Mouse (Mus musculus) urinary bladder, postnatal 10 days (tissue): ENCODE results near the gene Gm15155.
"Not testable (repeated sequence)": the region's sequence is repeated elsewhere in the genome, so short reads cannot be mapped to it uniquely, and the experiment has no call there.

Experiments
- DNase-seq: peaks from one replicate; pipeline ENCODE4 v3.0.0; 2022; ENCODE audit warnings: low spot score

The Gm15155 gene

DNA sequence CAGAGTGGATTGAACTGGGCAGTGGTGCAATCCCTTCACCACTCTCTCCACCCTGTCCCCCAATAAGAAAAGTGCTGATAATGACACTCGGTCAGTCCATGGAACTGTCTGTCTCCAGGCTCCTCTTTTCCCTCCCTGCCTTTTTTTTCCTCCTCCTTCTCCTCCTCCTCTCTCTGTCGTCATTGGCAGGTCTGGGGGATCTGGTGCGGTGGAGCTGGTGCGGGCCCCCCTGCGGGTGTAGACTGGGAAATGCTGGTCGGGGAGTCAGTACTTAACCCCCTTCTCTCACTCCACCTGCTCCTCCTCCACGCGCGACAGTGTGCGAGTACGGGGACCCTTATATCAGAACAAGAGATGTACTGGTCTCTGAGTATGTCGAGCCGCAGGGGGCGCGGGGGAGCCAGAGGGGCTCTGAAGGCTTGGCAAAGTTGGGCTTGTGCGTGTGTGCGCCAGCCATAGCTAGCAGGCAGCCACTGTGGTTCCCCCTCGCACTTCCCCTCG is at the start of gene Gm15155:
Gene Gm15155 (plus strand): TSS at position 401 of the 501 bp plus-strand sequence.
- no peak for DNase-seq

- DNase-seq: no peak
Observed at GRCm38 (mm10) chrX:155579791-155580190, 44.8 kb upstream of the Gm15155 start.

DNA sequence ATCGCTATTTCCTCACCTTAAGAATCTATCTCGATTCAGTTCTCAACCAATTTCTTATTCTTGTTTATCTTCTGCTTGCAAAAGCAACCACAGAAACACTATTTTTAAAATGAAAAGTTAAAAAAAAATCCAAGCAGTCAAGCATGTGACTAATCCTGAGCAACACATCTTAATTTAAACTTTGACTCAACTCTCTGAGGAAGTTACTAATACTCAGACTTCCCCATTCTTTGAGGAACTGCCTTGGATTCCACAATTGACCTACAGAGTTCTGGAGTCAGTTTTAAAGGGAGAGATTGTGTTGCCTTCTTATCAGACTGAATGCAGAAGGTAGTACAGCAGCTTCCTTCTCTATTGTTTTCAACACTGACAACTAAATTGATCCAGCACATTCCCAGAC is 40.0 kb upstream of the Gm15155 start:
- no peak for DNase-seq

GRCm38 (mm10) chrX:155591490-155591889 is 33.1 kb upstream of the Gm15155 start:
- DNase-seq: no peak

DNA sequence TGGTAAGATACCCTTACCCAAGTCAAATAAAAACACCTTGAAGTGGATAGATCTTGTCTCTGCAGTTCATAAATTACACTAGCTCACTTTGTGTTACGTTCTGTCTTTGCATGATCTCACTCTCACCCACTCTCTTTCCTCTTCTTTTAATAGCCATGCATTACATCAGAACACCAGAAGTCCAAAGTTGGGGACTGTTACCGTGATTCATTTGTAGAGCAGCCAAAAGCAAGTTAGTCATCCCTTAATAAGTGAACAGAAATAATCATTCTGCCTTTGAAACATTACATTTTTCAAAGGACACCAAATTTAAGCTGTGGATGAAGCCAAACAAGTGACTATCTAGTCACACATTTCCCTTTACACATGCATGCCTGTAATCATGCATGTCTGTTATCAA is 32.1 kb upstream of the Gm15155 start:
- DNase-seq: no peak

- DNase-seq: no peak
Observed at GRCm38 (mm10) chrX:155594685-155595084, 29.9 kb upstream of the Gm15155 start.

GRCm38 (mm10) chrX:155596390-155596789 is 28.2 kb upstream of the Gm15155 start:
- no peak for DNase-seq

GRCm38 (mm10) chrX:155601196-155601595 is 23.3 kb upstream of the Gm15155 start:
- no peak for DNase-seq

DNA sequence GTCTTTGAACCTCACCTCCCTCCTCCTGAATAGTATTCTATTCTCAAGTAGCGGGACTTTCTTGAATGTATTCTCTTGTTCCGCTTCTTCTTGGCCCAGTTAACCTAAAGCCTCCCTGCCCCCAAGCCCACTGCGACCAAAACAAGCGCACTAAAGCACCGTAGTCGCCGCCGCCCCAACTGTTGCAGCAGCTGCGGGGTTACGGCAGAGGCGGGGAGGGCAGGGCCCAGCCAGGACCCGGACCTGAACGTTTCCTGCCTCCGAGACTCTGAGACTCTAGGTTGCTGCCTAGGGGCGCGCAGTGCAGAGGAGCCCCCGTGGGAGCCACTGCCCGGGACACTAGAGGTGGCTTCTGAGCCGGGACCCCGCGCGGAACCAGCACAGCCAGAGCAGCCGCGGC is 2.0 kb upstream of the Gm15155 start:
- no peak for DNase-seq

- no peak for DNase-seq
Observed at GRCm38 (mm10) chrX:155622961-155623599, 1.5 kb upstream of the Gm15155 start.

DNA sequence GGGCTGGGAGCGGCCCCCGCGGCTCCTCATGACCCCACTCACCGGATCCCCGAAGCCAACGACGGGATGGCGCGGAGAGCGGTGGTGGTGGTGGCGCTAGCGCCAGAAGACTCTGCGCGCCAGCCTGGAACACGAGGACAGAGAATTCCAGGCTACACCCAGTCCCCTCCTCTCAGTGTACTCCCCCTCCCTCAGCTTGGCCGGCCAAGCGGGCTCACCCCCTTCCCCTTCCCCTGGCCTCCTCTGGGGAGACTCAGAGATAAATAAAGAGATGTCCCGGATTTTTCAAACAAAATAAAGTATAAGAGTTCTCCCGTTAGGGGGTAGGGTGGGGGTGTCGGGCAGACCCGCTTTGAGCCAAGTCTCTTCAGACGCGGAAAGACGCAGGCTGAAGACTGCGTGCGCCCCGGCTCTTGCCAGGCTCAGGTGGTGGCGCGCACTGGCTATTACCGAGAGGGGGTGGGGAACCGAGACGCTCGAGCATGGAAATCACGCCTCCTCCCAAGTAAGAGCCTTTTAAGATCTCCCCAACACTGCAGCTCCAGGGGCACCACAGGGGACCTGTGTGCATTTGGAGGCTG is 750 bp upstream of the Gm15155 start, which contains the start of gene Ptchd1:
Gene Ptchd1 (minus strand): TSS at position 114 of the 581 bp plus-strand sequence.
- no peak for DNase-seq

GRCm38 (mm10) chrX:155624895-155625294 is 354 bp downstream of the Gm15155 start:
- DNase-seq: no peak

- no peak for DNase-seq
Observed at GRCm38 (mm10) chrX:155625671-155626196, 1.2 kb downstream of the Gm15155 start.

DNA sequence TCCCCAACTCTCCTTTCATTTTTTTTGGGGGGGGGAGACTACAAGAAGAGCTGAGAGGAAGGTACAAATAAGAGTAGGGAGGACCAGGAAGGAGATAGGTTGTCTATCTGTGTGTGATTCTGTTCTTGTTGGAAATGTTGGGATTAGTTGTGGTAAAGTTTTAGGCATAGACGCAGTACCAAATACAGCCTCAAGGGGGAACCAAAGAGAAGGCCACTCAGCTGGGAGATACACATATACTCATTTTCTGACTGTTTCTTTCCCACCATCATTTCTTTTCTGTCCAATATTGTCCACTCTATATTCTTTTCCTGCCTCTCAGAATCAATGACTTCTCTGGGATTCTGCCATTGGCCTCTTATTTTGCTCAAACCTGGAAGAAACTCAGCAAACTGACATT is 19.4 kb downstream of the Gm15155 start:
- DNase-seq: no peak

DNA sequence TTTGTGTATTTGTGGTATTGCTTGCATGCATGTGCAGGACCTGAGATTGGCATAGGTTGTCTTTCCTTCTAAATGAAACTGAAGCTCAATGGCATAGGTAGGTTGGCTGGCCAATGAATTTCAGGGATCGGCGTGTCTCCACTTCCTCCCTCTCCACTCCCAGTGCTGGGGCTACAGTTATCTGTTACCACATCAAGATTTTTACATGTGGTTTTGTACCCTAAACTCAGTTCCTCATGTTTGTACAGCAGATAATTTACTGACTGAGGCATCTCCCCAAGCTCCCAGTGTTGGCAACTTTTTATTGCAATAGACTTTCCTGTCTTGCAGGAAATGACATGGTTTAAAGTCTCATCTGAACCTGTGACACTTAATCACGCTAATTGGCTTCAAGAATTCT is 21.4 kb downstream of the Gm15155 start:
- DNase-seq: no peak

GRCm38 (mm10) chrX:155657971-155658370 is 33.4 kb downstream of the Gm15155 start:
- DNase-seq: no peak

- DNase-seq: not testable (repeated sequence)
Observed at GRCm38 (mm10) chrX:155690440-155690839, 65.9 kb downstream of the Gm15155 start.

DNA sequence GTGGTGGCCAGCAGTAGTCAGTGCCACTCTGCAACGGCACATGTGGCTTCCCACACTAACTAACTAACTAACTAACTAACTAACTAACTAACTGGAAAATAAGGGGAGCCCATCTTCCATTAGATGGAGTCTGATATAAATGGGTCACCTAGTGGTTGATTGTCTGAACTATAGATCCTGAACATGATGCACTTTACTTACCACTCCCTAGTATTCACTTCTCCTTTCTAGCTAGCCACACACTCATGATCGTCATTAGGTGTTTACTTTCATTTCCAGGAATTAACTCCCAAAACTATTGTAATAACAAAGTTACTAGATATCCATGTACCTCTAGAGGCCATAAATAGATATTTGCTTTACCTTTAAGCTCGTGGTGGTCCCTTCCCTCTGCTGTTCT is 99.6 kb downstream of the Gm15155 start:
- no peak for DNase-seq

DNA sequence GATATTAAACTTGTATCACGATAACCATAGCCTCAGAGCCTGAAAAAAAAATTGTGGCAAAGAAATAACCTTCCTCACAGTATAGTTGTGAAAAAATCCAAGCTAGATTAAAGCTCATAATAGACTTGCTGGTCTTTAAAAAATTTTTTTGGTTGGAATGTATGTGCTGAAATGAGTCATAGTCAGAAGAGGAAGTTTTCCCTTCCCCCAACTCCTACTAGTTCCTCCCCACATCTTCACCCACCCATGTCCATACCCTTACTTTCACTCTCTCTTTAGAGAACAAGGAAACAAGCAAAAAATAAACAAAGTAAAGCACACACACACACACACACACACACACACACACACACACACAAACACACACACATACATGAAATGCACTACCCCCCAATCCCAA is 103.8 kb downstream of the Gm15155 start:
- no peak for DNase-seq

DNA sequence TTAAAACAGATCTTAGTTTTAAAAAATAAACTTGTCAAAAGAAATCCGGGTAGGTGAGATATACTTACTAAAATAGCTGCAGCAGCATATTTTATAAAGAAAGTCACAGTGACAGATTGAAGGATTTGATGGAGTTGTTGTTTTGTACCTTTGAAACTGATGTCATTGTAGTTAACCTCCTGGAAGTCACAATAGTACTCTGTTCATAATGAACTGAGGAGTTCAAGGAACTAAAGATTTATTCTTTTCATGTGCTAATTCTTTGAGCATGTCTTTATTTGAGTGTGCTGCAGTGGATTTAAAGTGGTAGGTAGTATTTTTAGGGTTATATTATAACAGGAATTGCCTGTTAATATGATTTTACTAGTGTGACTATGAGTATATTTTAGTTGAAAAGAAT is 263.6 kb downstream of the Gm15155 start:
- DNase-seq: no peak

GRCm38 (mm10) chrX:155900040-155900439 is 275.5 kb downstream of the Gm15155 start:
- no peak for DNase-seq

GRCm38 (mm10) chrX:155901742-155902141 is 277.2 kb downstream of the Gm15155 start:
- no peak for DNase-seq

GRCm38 (mm10) chrX:155903108-155903507 is 278.6 kb downstream of the Gm15155 start:
- DNase-seq: no peak

DNA sequence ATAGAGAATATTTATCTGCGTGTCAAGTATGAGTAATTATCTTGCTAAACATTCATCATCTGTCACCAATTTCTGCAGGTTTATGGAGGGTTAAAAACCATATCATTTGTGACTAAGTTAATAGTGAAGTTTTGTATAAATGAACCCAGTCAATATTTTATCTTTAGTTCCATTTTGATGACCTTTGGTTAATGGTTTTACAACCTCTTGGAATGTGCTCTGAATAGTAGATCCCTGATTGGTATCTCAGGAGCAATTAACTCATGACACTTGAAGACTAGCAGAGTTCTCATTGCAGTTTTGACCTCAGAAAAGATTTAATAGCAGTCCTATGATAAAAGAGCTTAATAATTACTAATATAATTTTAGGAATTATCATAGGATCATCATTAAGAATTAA is 385.2 kb downstream of the Gm15155 start:
- no peak for DNase-seq
